In the genomic region with DNA sequence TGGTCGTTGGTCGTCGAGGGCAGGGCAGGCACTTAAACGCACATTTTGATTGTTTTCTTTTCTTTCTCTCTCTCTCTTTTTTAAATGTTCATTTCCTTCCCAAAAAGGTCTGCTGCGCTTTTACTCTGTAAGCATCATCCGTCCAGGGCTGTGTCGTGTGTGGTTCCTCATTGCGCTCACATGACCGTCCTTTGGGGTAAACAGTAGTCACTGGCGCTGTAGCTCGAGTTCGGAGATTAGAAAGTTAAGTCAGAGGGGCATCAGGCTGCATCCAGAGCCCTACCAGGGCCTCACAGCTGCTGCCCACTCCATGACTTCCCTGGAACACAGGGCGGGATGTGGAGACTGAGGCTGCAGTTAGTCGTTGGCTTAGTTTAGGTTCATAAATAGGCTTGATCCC, we compare ENCODE assay signal across 9 mouse cellular contexts. TPM values are rescaled to one million over a fixed set of nuclear protein-coding genes. Genes with fewer than 3 reads are reported as not detected.
DNase-seq lines count a peak whose midpoint lies in the region; ATAC-seq and TF ChIP-seq lines count a peak whose summit lies in the region.
"Had no signal": no experiment of that assay in that cellular context is flagged by ENCODE, and none has a peak within 500 bp of the region (broad histone marks: within the 10 kb centered on the region; RNA-seq: fewer than 3 reads in every experiment).

No protein-coding gene starts in this region.

- peak overlapping the region; percentile 33; the same call in 1 of the 2 replicates for H3K4me3 ChIP-seq in forebrain, embryonic 10.5 days
- no peak overlapping the region for H3K4me3 ChIP-seq in forebrain, postnatal 0 days (ENCODE audit: low read depth, low read length)
- H3K4me3 ChIP-seq in midbrain, embryonic 11.5 days (ENCODE audit: low read depth, low read length): no peak overlapping the region
- no peak overlapping the region for H3K4me3 ChIP-seq in midbrain, embryonic 14.5 days (replicated peaks; ENCODE audit: low read depth, low read length)
- H3K4me3 ChIP-seq in intestine, postnatal 0 days (ENCODE audit: low read depth, low read length): no peak overlapping the region
- H3K4me3 ChIP-seq in small intestine, adult 2 months (ENCODE audit: low read depth, low read length): no peak overlapping the region
- H3K4me3 ChIP-seq: erythroblast, embryonic 14.5 days had no signal

- TF ChIP-seq POLR2A in small intestine, adult 2 months (IDR thresholded peaks at IDR 0.05; ENCODE audit: low read depth, low read length): no peak

- TF ChIP-seq CTCF in forebrain, postnatal 0 days (IDR thresholded peaks at IDR 0.05; ENCODE audit: low read depth): no peak
- no peak for TF ChIP-seq CTCF in intestine, postnatal 0 days (IDR thresholded peaks at IDR 0.05; ENCODE audit: low read depth)
- no peak for TF ChIP-seq CTCF in small intestine, adult 2 months (IDR thresholded peaks at IDR 0.05; ENCODE audit: extremely low read depth, insufficient read length, insufficient replicate concordance, low read depth, low read length)

- no peaks in the 10 kb centered on the region for H3K36me3 ChIP-seq in forebrain, embryonic 10.5 days (replicated peaks)
- H3K36me3 ChIP-seq in forebrain, postnatal 0 days (ENCODE audit: insufficient read depth): no peaks in the 10 kb centered on the region
- H3K36me3 ChIP-seq in midbrain, embryonic 11.5 days (ENCODE audit: control insufficient read depth, insufficient read depth, low read length): no peaks in the 10 kb centered on the region
- no peaks in the 10 kb centered on the region for H3K36me3 ChIP-seq in midbrain, embryonic 14.5 days (ENCODE audit: control insufficient read depth, insufficient read depth, low read length)
- no peaks in the 10 kb centered on the region for H3K36me3 ChIP-seq in intestine, postnatal 0 days (ENCODE audit: control insufficient read depth, insufficient read depth)
- H3K36me3 ChIP-seq in small intestine, adult 2 months (ENCODE audit: control insufficient read depth, insufficient read depth, low read length): no peaks in the 10 kb centered on the region

- H3K9me3 ChIP-seq in forebrain, embryonic 10.5 days: no peaks in the 10 kb centered on the region
- H3K9me3 ChIP-seq in forebrain, postnatal 0 days (ENCODE audit: low read length): no peaks in the 10 kb centered on the region
- H3K9me3 ChIP-seq in midbrain, embryonic 11.5 days (ENCODE audit: control insufficient read depth, low read length): no peaks in the 10 kb centered on the region
- no peaks in the 10 kb centered on the region for H3K9me3 ChIP-seq in midbrain, embryonic 14.5 days (ENCODE audit: control insufficient read depth, low read length)
- H3K9me3 ChIP-seq in intestine, postnatal 0 days (ENCODE audit: control insufficient read depth): no peaks in the 10 kb centered on the region

- no peak overlapping the region for H3K4me2 ChIP-seq in forebrain, postnatal 0 days (ENCODE audit: low read depth)
- no peak overlapping the region; the same call in 1 of the 2 replicates for H3K4me2 ChIP-seq in midbrain, embryonic 11.5 days
- no peak overlapping the region; the same call in 1 of the 2 replicates for H3K4me2 ChIP-seq in midbrain, embryonic 14.5 days (ENCODE audit: low read length)
- H3K4me2 ChIP-seq in intestine, postnatal 0 days (replicated peaks; ENCODE audit: low read depth): no peak overlapping the region

- no peak for ATAC-seq in forebrain, postnatal 0 days
- ATAC-seq in midbrain, embryonic 11.5 days (ENCODE audit: low FRiP score): peak; percentile 38; the same call in 1 of the 2 replicates
- no peak for ATAC-seq in midbrain, embryonic 14.5 days (ENCODE audit: low FRiP score, low TSS enrichment)
- no peak for ATAC-seq in intestine, postnatal 0 days
- ATAC-seq in frontal cortex, adult (ENCODE audit: low TSS enrichment): no peak

- H3K27ac ChIP-seq in forebrain, embryonic 10.5 days: peak overlapping the region; percentile 82
- no peak overlapping the region for H3K27ac ChIP-seq in forebrain, postnatal 0 days (ENCODE audit: low read depth, low read length)
- H3K27ac ChIP-seq in midbrain, embryonic 11.5 days (ENCODE audit: low read depth, low read length): peak overlapping the region; percentile 23; the same call in 1 of the 2 replicates
- H3K27ac ChIP-seq in midbrain, embryonic 14.5 days (replicated peaks; ENCODE audit: low read depth, low read length): no peak overlapping the region
- peak overlapping the region; percentile 50; the same call in 1 of the 2 replicates for H3K27ac ChIP-seq in intestine, postnatal 0 days (ENCODE audit: low read depth, low read length)
- peak overlapping the region; percentile 36 for H3K27ac ChIP-seq in small intestine, adult 2 months (ENCODE audit: insufficient read depth, low read depth, low read length)

- DNase-seq in forebrain, embryonic 10.5 days (ENCODE audit: extremely low spot score, low spot score): no peak
- DNase-seq in forebrain, postnatal 0 days: no peak
- no peak for DNase-seq in midbrain, embryonic 11.5 days (ENCODE audit: low spot score, missing footprints)
- no peak for DNase-seq in midbrain, embryonic 14.5 days
- no peak for DNase-seq in urinary bladder, postnatal 25 days (ENCODE audit: low spot score)

- H3K9ac ChIP-seq in forebrain, postnatal 0 days: no peak overlapping the region
- H3K9ac ChIP-seq in midbrain, embryonic 11.5 days (ENCODE audit: low read length): no peak overlapping the region
- H3K9ac ChIP-seq in midbrain, embryonic 14.5 days (replicated peaks; ENCODE audit: low read length): no peak overlapping the region
- no peak overlapping the region for H3K9ac ChIP-seq in intestine, postnatal 0 days (ENCODE audit: low read depth, low read length)

- H3K4me1 ChIP-seq in forebrain, embryonic 10.5 days: peaks cover 89% of the 10 kb centered on the region
- peaks cover 14% of the 10 kb centered on the region; the same call in 1 of the 2 replicates for H3K4me1 ChIP-seq in forebrain, postnatal 0 days (ENCODE audit: insufficient read depth)
- H3K4me1 ChIP-seq in midbrain, embryonic 11.5 days (ENCODE audit: control insufficient read depth, insufficient read depth, low read length): peaks cover 41% of the 10 kb centered on the region
- peaks cover 20% of the 10 kb centered on the region; the same call in 1 of the 2 replicates for H3K4me1 ChIP-seq in midbrain, embryonic 14.5 days (ENCODE audit: control insufficient read depth, insufficient read depth, low read length)
- 0 out of 2 replicates have a peak, but pooled peaks cover 9% of the 10 kb centered on the region for H3K4me1 ChIP-seq in intestine, postnatal 0 days (replicated peaks; ENCODE audit: control insufficient read depth, insufficient read depth, low read length)
- H3K4me1 ChIP-seq in small intestine, adult 2 months (ENCODE audit: control insufficient read depth, insufficient read depth, insufficient read length, low read length): peaks cover 25% of the 10 kb centered on the region

- no peaks in the 10 kb centered on the region for H3K27me3 ChIP-seq in forebrain, embryonic 10.5 days (ENCODE audit: poor library complexity, severe bottlenecking)
- H3K27me3 ChIP-seq in forebrain, postnatal 0 days (ENCODE audit: insufficient read depth, low read length): no peaks in the 10 kb centered on the region
- H3K27me3 ChIP-seq in midbrain, embryonic 11.5 days (ENCODE audit: control insufficient read depth, insufficient read depth, low read length): no peaks in the 10 kb centered on the region; the same call in 1 of the 2 replicates
- H3K27me3 ChIP-seq in midbrain, embryonic 14.5 days (ENCODE audit: control insufficient read depth, insufficient read depth, low read length): no peaks in the 10 kb centered on the region
- H3K27me3 ChIP-seq in intestine, postnatal 0 days (replicated peaks; ENCODE audit: control insufficient read depth, insufficient read depth, low read length): no peaks in the 10 kb centered on the region
- no peaks in the 10 kb centered on the region for H3K27me3 ChIP-seq in small intestine, adult 2 months (ENCODE audit: control insufficient read depth, insufficient read depth, low read length)

- 25% methylated on average over 14 of the region's 14 CpGs for WGBS in forebrain, embryonic 10.5 days
- 28% methylated on average over 14 of the region's 14 CpGs for WGBS in forebrain, postnatal 0 days
- 19% methylated on average over 14 of the region's 14 CpGs for WGBS in midbrain, embryonic 11.5 days
- 29% methylated on average over 14 of the region's 14 CpGs for WGBS in midbrain, embryonic 14.5 days
- 41% methylated on average over 14 of the region's 14 CpGs for WGBS in intestine, postnatal 0 days
- WGBS in small intestine, adult 2 months: 64% methylated on average over 14 of the region's 14 CpGs

RNA-seq across cellular contexts. Expression of a gene that starts 12.2 kb away (rescaled TPM):
- 19.1 and 21.2 TPM in 2 replicates for polyA plus RNA-seq in forebrain, embryonic 10.5 days (2016; fragmentation: Nextera tagmentation; extraction: Ambion mirVana)
- 16.6 and 28.4 TPM in 2 replicates for total RNA-seq in forebrain, postnatal 0 days (2014; rRNA removed)
- polyA plus RNA-seq in forebrain, postnatal 0 days (2015; fragmentation: Nextera tagmentation; extraction: Ambion mirVana): 5.9 and 8.1 TPM in 2 replicates
- 17.0 and 17.6 TPM in 2 replicates for polyA plus RNA-seq in midbrain, embryonic 11.5 days (2014; fragmentation: Nextera tagmentation; extraction: Ambion mirVana)
- polyA plus RNA-seq in midbrain, embryonic 14.5 days (2014; fragmentation: Nextera tagmentation; extraction: Ambion mirVana): 5.2 and 10.8 TPM in 2 replicates
- 4.9 and 5.1 TPM in 2 replicates for polyA plus RNA-seq in intestine, postnatal 0 days (2015; fragmentation: Nextera tagmentation; extraction: Ambion mirVana)
- 5.6 and 6.6 TPM in 2 replicates for polyA plus RNA-seq in small intestine, adult 2 months (2012; rRNA removed)

Comparison
In these comparisons a context has a peak if more than half of its experiments do, and no peak if none do; other contexts are left out.
1. H3K27ac ChIP-seq: peak in forebrain, embryonic 10.5 days (single experiment), midbrain, embryonic 11.5 days (single experiment), intestine, postnatal 0 days (single experiment) and small intestine, adult 2 months (single experiment); none in forebrain, postnatal 0 days (single experiment) and midbrain, embryonic 14.5 days (single experiment).